Mouse (Mus musculus) liver, adult 2 months (tissue): ENCODE results near the gene Prmt3.

Source experiments
- CTCF ChIP-seq: fragments of 200-500 bp; IDR thresholded peaks from 2 replicates; pipeline ENCODE4 v1.5.1; 2011; ENCODE audit warnings: low read depth, low read length, control low read depth
- POLR2A ChIP-seq: fragments of 200-500 bp; IDR thresholded peaks from 2 replicates; pipeline ENCODE4 v1.6.1; 2011; ENCODE audit warnings: low read length, control low read depth; ENCODE audit not compliant: insufficient read depth; ENCODE audit errors: extremely low read depth

DNA sequence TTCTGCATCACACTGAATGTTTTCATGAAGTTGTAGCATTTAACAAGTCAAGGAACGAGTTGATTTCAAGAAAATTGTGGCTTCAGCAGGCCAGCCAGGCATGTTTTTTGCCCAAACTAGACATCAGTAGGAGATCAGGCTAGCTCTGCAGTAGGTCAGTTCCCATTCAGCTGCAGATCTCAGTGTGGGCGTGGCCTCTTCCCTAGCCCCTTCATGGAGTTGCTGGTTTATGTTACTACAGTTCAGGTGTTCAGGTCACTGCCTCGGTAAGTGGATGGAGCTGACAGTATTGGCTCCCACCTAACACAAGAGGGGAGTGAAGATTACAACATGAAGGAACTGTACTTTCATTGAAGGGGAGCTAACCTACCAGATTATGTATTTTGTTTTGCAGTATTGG lies 80.1 kb downstream of the Prmt3 start:
- TF ChIP-seq CTCF (no peak), POLR2A (no peak)
